Mouse (Mus musculus) liver, adult (tissue): ENCODE measurements at regions not wholly inside any gene's neighbourhood (a gene's known extent, or its start where the extent isn't known, plus 50 kb on each side); places are given as distances from the start of the nearest gene placed in this dataset.
A peak's percentile ranks its signal among the peaks of the same experiment; 100 is the strongest.

Experiments used
- GATA4 ChIP-seq: IDR thresholded peaks from 2 replicates; pipeline ENCODE4 v1.6.1; 2014; ENCODE audit warnings: mild to moderate bottlenecking, low read length; ENCODE audit not compliant: insufficient replicate concordance

DNA sequence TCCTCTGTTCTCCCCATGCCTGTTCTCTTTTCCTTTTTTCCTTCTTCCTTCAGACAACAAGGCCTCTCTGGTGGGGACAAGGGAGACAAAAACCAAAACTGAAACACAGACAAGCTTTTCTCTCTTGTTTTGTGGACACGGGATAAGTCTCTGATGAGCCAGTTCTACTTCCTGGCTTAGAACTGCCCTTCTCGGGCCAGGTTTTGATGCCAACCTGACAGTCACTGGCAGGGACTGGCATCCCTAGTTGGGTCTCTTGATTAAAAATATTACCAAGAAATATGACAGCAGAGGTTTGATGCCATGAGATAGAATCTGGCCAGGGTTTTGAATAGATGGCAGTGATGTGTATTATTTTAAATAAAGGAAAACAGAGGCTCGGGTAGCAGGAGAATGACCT is 133.4 kb upstream of the C9orf72 start:
- TF ChIP-seq GATA4: no peak

DNA sequence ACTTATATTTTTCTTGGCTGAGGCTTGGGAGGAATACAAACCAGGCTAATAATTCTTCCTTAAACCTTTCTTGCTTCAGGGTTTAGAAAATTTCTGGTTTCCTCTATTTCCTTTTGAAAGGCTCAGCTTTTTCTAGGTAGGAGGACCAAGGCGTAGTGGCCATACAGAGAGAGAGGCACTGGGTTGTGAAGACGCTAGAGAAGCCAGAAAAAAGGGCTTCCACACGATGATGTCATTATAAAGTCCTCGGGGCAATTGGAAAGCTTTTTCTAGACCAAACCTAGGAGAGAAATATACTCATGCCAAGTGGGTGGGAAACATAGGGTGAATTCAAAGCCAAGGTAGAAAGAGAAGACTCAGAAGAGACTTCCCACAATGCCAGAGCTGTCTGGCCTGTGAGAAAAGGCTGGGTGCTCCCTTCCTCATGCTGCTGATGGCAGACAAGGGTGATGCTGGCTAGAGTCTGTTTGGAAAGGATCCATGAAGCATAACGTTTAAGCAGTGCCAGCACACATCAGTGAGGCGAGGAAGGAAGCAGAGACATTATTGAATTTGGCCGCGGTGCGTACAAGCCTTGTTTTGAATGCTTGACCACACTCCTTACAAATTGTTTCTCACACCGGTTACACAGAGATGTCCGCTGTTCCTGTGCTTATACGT is 131.1 kb upstream of the C9orf72 start:
- no peak for TF ChIP-seq GATA4

- peak; percentile 93 for TF ChIP-seq GATA4
Observed at GRCm38 (mm10) chr4:35356051-35356450, 130.1 kb upstream of the C9orf72 start.

DNA sequence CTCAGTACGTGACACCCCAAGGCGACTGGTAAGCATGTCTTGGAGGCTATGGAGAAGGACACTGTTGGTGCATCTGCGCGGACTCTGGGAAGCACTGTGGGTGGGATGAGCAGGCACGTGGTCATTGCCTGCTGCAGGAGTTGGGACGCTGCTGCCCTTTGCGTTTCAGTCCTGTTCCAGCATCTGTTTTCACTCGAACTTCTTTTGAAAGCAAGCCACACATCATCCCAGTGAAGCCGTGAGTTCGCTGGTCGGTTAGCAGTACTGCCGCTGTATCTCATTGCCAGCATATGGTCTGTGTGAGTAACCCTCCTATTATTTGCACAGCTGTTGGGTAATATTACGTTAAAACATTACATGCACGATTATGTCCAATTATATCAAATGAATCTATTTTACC is 128.1 kb upstream of the C9orf72 start:
- no peak for TF ChIP-seq GATA4

DNA sequence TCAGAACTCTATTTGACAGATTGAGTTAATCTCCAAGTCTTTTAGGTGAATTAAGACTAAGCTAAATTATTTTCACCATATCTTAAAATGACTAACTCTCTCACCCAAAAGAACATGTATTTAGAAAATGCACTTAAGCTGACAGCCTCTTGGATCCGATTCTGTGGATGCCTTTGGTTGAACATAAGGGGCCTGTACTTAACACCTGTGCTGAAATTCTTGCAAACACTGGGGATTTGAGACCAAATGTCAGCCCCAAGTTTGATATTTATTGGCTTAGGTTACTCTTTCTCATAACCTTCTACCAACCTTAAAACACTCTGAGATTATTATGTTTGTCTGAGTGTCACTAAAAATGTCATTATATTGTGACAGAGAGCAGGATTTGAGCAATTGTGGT is 126.6 kb upstream of the C9orf72 start:
- no peak for TF ChIP-seq GATA4

DNA sequence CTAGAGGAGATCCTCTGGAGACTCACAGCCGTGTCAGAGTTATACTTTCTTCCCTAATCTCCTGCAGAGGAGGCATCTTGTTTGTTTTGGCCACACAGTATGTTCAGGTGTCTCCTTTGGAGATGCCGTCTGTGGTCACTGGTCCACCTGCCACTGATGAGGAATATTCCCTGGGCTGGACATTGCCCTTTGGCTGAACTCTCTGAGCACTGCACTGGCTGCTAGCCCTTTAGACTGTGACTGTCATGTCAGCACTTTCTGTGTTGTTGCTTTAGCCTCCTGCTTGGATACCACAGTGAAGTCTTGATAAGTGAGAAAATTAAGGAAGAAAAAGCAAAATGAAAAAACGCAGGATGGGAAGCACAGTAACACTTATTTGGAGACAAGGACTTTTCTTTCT is 124.5 kb upstream of the C9orf72 start:
- no peak for TF ChIP-seq GATA4

- TF ChIP-seq GATA4: no peak
Observed at GRCm38 (mm10) chr4:35347609-35348008, 121.6 kb upstream of the C9orf72 start.

GRCm38 (mm10) chr4:35343751-35344150 is 117.8 kb upstream of the C9orf72 start:
- no peak for TF ChIP-seq GATA4

GRCm38 (mm10) chr4:35331161-35331560 is 105.2 kb upstream of the C9orf72 start:
- no peak for TF ChIP-seq GATA4

DNA sequence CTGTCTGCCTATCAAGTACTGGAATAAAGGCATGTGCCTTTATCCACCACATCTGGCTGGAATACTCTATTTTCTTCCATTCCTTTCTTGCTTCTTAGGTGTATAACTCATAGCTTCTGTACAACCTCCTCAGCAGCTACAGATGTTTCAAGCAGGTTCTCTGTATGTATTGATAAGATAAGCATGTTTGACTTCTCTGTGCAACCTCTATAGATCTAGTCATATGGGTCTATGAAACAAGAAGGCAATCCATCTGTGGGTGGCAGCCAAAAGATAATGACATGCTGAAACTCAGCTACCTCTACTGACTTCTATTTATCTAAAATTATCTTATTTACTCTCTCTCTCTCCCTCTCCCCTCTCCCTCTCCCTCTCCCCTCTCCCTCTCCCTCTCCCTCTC is 99.3 kb upstream of the C9orf72 start:
- TF ChIP-seq GATA4: no peak

DNA sequence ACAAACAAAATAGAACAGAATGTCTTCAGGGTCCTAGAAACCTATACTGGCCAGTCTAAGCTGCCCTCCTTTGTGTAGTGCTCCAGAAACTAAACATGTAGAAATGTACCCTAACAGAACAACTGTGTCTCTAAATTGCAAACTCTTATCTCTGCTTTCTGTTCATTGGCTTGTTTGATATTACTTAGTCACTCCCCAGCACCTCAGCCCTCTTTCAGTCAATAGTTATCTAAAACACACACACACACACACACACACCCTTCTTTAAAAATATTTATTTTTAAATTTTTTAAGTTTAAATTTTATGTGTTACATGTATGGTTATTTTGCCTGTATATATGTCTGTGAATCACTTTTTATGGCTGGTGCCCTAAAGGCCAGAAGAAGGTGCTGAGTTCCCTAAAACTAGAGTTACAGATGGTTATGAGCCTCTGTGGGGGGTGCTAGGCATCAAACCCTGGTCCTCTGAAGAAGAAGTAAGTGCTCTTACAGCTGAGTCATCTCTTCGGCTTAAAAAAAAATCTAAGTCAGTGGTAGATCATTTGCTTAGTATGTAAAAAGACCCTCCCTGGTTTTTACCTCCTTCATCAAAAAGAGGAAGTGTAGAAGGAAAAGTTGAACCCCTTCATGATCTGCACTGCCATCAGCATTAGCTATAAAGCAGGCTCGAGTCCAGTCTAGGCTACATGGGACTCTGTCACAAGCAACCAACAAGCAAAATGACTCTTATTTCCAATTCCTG is 96.6 kb upstream of the C9orf72 start:
- TF ChIP-seq GATA4: no peak

GRCm38 (mm10) chr4:35310396-35310977 is 84.5 kb upstream of the C9orf72 start:
- TF ChIP-seq GATA4: no peak

DNA sequence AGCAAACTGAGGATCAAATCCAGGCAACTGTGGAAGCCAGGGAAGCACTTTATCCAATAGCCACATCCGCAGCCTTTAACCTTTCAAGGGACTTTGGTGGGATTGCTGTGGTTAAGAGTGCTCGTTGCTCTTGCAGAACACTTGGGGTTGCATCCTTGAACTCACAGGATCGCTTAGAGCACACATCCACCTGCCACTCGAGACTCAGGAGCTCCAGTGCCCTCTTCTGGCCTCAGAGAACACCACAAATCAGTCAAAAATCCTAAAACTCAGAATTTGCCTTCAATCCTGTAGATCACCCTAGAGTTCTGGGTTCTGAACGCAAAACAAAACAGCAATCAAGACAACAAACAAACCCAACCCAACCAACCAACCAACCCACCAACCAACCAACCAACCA is 82.2 kb upstream of the C9orf72 start:
- TF ChIP-seq GATA4: no peak

DNA sequence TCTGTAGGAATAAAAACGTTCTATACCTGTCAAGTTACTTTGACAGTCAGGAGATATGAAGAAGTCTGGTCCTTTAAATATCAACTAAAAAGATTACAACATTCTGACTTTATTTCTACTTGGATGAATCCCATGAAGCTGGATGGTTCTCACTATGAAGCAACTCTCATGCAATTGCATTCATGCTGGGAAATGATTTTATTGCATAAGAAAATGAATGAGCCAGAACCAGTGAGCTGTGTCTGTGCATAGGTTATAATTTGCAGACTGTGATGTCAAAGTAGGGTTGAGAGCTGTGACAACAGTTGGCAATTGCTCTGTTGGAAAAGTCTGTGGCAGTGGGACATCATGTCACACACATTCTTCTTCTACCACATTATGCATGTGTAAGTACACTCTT is 79.2 kb upstream of the C9orf72 start:
- no peak for TF ChIP-seq GATA4

DNA sequence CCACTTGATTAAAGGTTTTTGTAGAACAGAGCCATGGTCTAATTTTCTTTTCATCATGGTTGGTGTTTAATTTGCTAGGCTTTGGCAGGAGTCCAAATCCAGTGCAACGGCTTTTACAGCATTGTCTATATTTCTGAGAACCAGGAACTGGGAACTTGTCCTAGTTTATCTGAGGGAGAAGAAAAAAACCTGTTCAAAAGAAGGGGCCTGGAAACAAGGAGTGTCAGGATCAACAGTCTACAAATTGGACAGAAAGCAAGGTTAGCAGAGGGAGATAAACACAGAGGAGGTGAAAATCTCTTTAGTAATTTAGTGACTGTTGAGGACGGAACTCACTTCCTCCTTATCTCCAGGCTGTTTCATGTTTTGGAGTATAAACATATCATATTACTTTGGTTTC is 74.9 kb upstream of the C9orf72 start:
- no peak for TF ChIP-seq GATA4

GRCm38 (mm10) chr4:35284611-35285010 is 58.6 kb upstream of the C9orf72 start:
- no peak for TF ChIP-seq GATA4
